Mouse (Mus musculus): ENCODE data around the gene Pnkd.

GRCm38 (mm10) chr1:74307146-74307545, 22.4 kb downstream of the Pnkd start:
- TF ChIP-seq EP300 (IDR thresholded peaks at IDR 0.05; ENCODE audit: low read depth in 1 of 2, low read length in 2 of 2) (no peak), CTCF (IDR thresholded peaks at IDR 0.05 in 2 of 3, conservative IDR thresholded peaks at IDR 0.05 in 1 of 3; ENCODE audit: control insufficient read depth in 1 of 3, insufficient read depth in 1 of 3, low read depth in 2 of 3, low read length in 3 of 3, poor library complexity in 1 of 3, severe bottlenecking in 1 of 3) (no peak), CHD2 (IDR thresholded peaks at IDR 0.05; ENCODE audit: low read length) (no peak), POLR2A (IDR thresholded peaks at IDR 0.05; ENCODE audit: control insufficient read depth in 1 of 2, insufficient read depth in 1 of 2, low read depth in 1 of 2, low read length in 2 of 2, poor library complexity in 1 of 2) (no peak), USF1 (IDR thresholded peaks at IDR 0.05; ENCODE audit: low read depth, low read length) (no peak), GATA1 (IDR thresholded peaks at IDR 0.05; ENCODE audit: low read depth, low read length) (no peak), ELF1 (IDR thresholded peaks at IDR 0.05; ENCODE audit: low read depth, low read length) (no peak), MAX (IDR thresholded peaks at IDR 0.05; ENCODE audit: low read length) (no peak), HCFC1 (IDR thresholded peaks at IDR 0.05; ENCODE audit: low read depth, low read length) (no peak), E2F4 (IDR thresholded peaks at IDR 0.05; ENCODE audit: borderline replicate concordance, low read depth, low read length) (no peak)

Measured in MEL (cell line).